Mouse (Mus musculus) MEL (cell line): ENCODE data around the gene Awat1. TPM values are rescaled to one million over a fixed set of nuclear protein-coding genes. Genes with fewer than 3 reads are reported as not detected.
A peak's percentile ranks its signal among the peaks of the same experiment; 100 is the strongest.

ENCODE experiments used
- DNase-seq: peaks from one replicate; pipeline ENCODE4 v3.0.0; 2011; ENCODE audit warnings: low read depth, low spot score
- H3K27ac ChIP-seq: 2 replicates; pipeline ENCODE4 v1.5.1; 2012; ENCODE audit warnings: low read depth, mild to moderate bottlenecking, control low read depth, low read length, moderate library complexity; ENCODE audit not compliant: control insufficient read depth
- H3K27me3 ChIP-seq, 2 experiments: fragments of 150-350 bp in 1 of 2; sonication (generic) in 1 of 2; 2 replicates each; pipeline ENCODE4 v1.6.1; 2012; ENCODE audit warnings: low read length in 2 of 2, mild to moderate bottlenecking in 2 of 2, improper control_type of control experiment in 1 of 2, moderate library complexity in 1 of 2; ENCODE audit not compliant: insufficient read depth in 2 of 2, control insufficient read depth in 1 of 2
- H3K36me3 ChIP-seq, 2 experiments: 2 replicates each; pipeline ENCODE4 v1.6.1; 2012 to 2014; ENCODE audit warnings: low read length in 2 of 2, improper control_type of control experiment in 1 of 2, inconsistent platforms in 1 of 2, mild to moderate bottlenecking in 1 of 2; ENCODE audit not compliant: insufficient read depth in 2 of 2, control insufficient read depth in 1 of 2
- H3K4me1 ChIP-seq, 2 experiments: fragments of 150-350 bp in 1 of 2; sonication (generic) in 1 of 2; 2 replicates each; pipeline ENCODE4 v1.6.1; 2012; ENCODE audit warnings: low read length in 2 of 2, improper control_type of control experiment in 1 of 2, mild to moderate bottlenecking in 1 of 2; ENCODE audit not compliant: insufficient read depth in 2 of 2, control insufficient read depth in 1 of 2
- H3K4me3 ChIP-seq, 2 experiments: fragments of 150-350 bp in 1 of 2; sonication (generic) in 1 of 2; 2 replicates each; pipeline ENCODE4 v1.5.1; 2012; ENCODE audit warnings: low read depth in 2 of 2, low read length in 2 of 2, mild to moderate bottlenecking in 2 of 2, moderate library complexity in 2 of 2, control low read depth in 1 of 2, improper control_type of control experiment in 1 of 2; ENCODE audit not compliant: control insufficient read depth in 1 of 2, insufficient read depth in 1 of 2
- H3K79me2 ChIP-seq: 2 replicates; pipeline ENCODE4 v1.6.1; 2012; ENCODE audit warnings: mild to moderate bottlenecking, low read length, moderate library complexity; ENCODE audit not compliant: control insufficient read depth, poor library complexity, insufficient read depth
- H3K9ac ChIP-seq: 2 replicates; pipeline ENCODE4 v1.6.1; 2012; ENCODE audit warnings: low read depth, mild to moderate bottlenecking, control low read depth, low read length, moderate library complexity; ENCODE audit not compliant: control insufficient read depth, poor library complexity, severe bottlenecking
- H3K9me3 ChIP-seq: fragments of 150-350 bp; sonication (generic); replicated peaks from 2 replicates; pipeline ENCODE4 v1.6.1; 2012; ENCODE audit warnings: mild to moderate bottlenecking, low read length, improper control_type of control experiment, moderate library complexity; ENCODE audit not compliant: insufficient read depth
- BHLHE40 ChIP-seq: IDR thresholded peaks from 2 replicates; pipeline ENCODE4 v1.6.1; 2012; ENCODE audit warnings: low read depth, mild to moderate bottlenecking, inconsistent platforms, low read length, improper control_type of control experiment, borderline replicate concordance
- CHD1 ChIP-seq: IDR thresholded peaks from 2 replicates; pipeline ENCODE4 v1.6.1; 2012; ENCODE audit warnings: low read depth, mild to moderate bottlenecking, inconsistent platforms, low read length, improper control_type of control experiment
- CHD2 ChIP-seq: IDR thresholded peaks from 2 replicates; pipeline ENCODE4 v1.6.1; 2011; ENCODE audit warnings: low read length, improper control_type of control experiment
- CTCF ChIP-seq, 3 experiments: IDR thresholded peaks in 2 of 3; conservative IDR thresholded peaks in 1 of 3; 2 replicates each; pipeline ENCODE4 v1.5.1; 2011 to 2012; ENCODE audit warnings: low read length in 3 of 3, low read depth in 2 of 3, mild to moderate bottlenecking in 2 of 3, improper control_type of control experiment in 1 of 3, inconsistent platforms in 1 of 3, mixed read lengths in 1 of 3, moderate library complexity in 1 of 3; ENCODE audit not compliant: control insufficient read depth in 1 of 3, insufficient read depth in 1 of 3, poor library complexity in 1 of 3, severe bottlenecking in 1 of 3
- E2F4 ChIP-seq: IDR thresholded peaks from 2 replicates; pipeline ENCODE4 v1.6.1; 2011; ENCODE audit warnings: low read depth, low read length, improper control_type of control experiment, borderline replicate concordance
- ELF1 ChIP-seq: IDR thresholded peaks from 2 replicates; pipeline ENCODE4 v1.6.1; 2014; ENCODE audit warnings: low read depth, mild to moderate bottlenecking, inconsistent platforms, low read length, improper control_type of control experiment, moderate library complexity
- ETS1 ChIP-seq: IDR thresholded peaks from 2 replicates; pipeline ENCODE4 v1.6.1; 2012; ENCODE audit warnings: low read depth, mild to moderate bottlenecking, inconsistent platforms, low read length, improper control_type of control experiment, moderate library complexity
- JUND ChIP-seq: IDR thresholded peaks from 2 replicates; pipeline ENCODE4 v1.6.1; 2011; ENCODE audit warnings: low read depth, mild to moderate bottlenecking, improper control_type of control experiment, low read length
- MAZ ChIP-seq: IDR thresholded peaks from 2 replicates; pipeline ENCODE4 v1.6.1; 2012; ENCODE audit warnings: low read depth, mild to moderate bottlenecking, inconsistent platforms, low read length, improper control_type of control experiment
- MYB ChIP-seq: IDR thresholded peaks from 2 replicates; pipeline ENCODE4 v1.6.1; 2011; ENCODE audit warnings: mild to moderate bottlenecking, low read depth, low read length, improper control_type of control experiment
- MYC ChIP-seq: IDR thresholded peaks from 2 replicates; pipeline ENCODE4 v1.6.1; 2011; ENCODE audit warnings: low read depth, mild to moderate bottlenecking, low read length, improper control_type of control experiment, moderate library complexity
- NRF1 ChIP-seq: IDR thresholded peaks from 2 replicates; pipeline ENCODE4 v1.6.1; 2014; ENCODE audit warnings: low read depth, mild to moderate bottlenecking, inconsistent platforms, low read length, improper control_type of control experiment, moderate library complexity; ENCODE audit not compliant: poor library complexity, insufficient read depth, severe bottlenecking
- POLR2A ChIP-seq, 2 experiments: IDR thresholded peaks; 2 replicates each; pipeline ENCODE4 v1.6.1; 2011 to 2012; ENCODE audit warnings: low read length in 2 of 2, mild to moderate bottlenecking in 2 of 2, control low read depth in 1 of 2, improper control_type of control experiment in 1 of 2, low read depth in 1 of 2, moderate library complexity in 1 of 2; ENCODE audit not compliant: control insufficient read depth in 1 of 2, insufficient read depth in 1 of 2, poor library complexity in 1 of 2
- POLR2AphosphoS2 ChIP-seq: IDR thresholded peaks from 2 replicates; pipeline ENCODE4 v1.6.1; 2011; ENCODE audit warnings: low read length, improper control_type of control experiment
- POLR2AphosphoS5 ChIP-seq: IDR thresholded peaks from 2 replicates; pipeline ENCODE4 v1.6.1; 2012; ENCODE audit warnings: low read depth, borderline replicate concordance, mild to moderate bottlenecking, inconsistent platforms, low read length, moderate library complexity, mixed read lengths
- RCOR1 ChIP-seq: IDR thresholded peaks from 2 replicates; pipeline ENCODE4 v1.6.1; 2012; ENCODE audit warnings: low read depth, mild to moderate bottlenecking, inconsistent platforms, low read length, improper control_type of control experiment
- TAL1 ChIP-seq: IDR thresholded peaks from 2 replicates; pipeline ENCODE4 v1.6.1; 2012; ENCODE audit warnings: mild to moderate bottlenecking, inconsistent platforms, low read length, moderate library complexity, mixed read lengths
- TBP ChIP-seq: IDR thresholded peaks from 2 replicates; pipeline ENCODE4 v1.8.0; 2011; ENCODE audit warnings: low read depth, low read length, improper control_type of control experiment
- TCF12 ChIP-seq: IDR thresholded peaks from 2 replicates; pipeline ENCODE4 v1.6.1; 2014; ENCODE audit warnings: low read depth, mild to moderate bottlenecking, inconsistent platforms, low read length, improper control_type of control experiment, moderate library complexity
- ZKSCAN1 ChIP-seq: IDR thresholded peaks from 2 replicates; pipeline ENCODE4 v1.6.1; 2012; ENCODE audit warnings: low read depth, mild to moderate bottlenecking, inconsistent platforms, low read length, improper control_type of control experiment, moderate library complexity
- ZMIZ1 ChIP-seq: IDR thresholded peaks from 2 replicates; pipeline ENCODE4 v1.6.1; 2012; ENCODE audit warnings: low read depth, mild to moderate bottlenecking, inconsistent platforms, low read length, improper control_type of control experiment, moderate library complexity
- ZNF384 ChIP-seq: IDR thresholded peaks from 2 replicates; pipeline ENCODE4 v1.6.1; 2012; ENCODE audit warnings: low read depth, mild to moderate bottlenecking, inconsistent platforms, low read length, improper control_type of control experiment
- polyA plus RNA-seq, 2 experiments: library from polyadenylated mRNA; stranded (reverse) in 1 of 2; unstranded in 1 of 2; fragments of >175 nt in 1 of 2; fragments of >200 nt in 1 of 2; gene quantifications; 2 replicates each; pipeline versions ENCODE4 v1.2.1 to v1.2.4; 2012; ENCODE audit warnings: low replicate concordance in 2 of 2, low read depth in 1 of 2; ENCODE audit not compliant: insufficient read length in 2 of 2, insufficient read depth in 1 of 2, missing spikeins in 1 of 2
- total RNA-seq: library from RNA; depleted of rRNA; stranded (reverse); fragments of 300-350 nt; gene quantifications from 2 replicates; pipeline ENCODE4 v1.2.3, GENCODE M21; 2012

The Awat1 gene
- total and polyA plus RNA-seq, 3 experiments = not detected

DNA sequence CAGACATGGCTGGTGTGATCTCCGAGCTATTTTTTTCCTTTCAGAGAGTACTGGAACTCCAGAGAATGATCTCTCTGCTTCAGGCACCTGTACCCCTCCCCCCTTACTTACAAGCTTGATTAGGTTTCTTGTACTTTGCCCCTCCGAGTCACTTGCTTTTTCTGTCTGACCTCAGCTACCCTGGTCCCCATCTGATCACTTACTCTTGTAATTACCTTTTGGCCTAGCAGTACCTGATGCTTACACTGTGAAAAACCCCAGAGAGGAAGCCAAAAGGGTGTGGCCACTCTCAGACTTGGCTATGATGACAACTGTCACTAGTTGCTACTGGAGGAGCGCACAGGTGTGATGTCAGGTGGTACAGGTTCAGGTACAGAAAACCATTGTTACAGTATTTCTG is 46.4 kb downstream of the Awat1 start:
- Histone ChIP-seq H3K9ac (no peak overlapping the region), H3K27me3 (no peaks in the 10 kb centered on the region), H3K9me3 (no peaks in the 10 kb centered on the region), H3K4me1 (no peaks in the 10 kb centered on the region), H3K4me3 (no peak overlapping the region), H3K36me3 (no peaks in the 10 kb centered on the region; a peak in 1 of 4 replicates), H3K79me2 (no peaks in the 10 kb centered on the region), H3K27ac (no peak overlapping the region)
- no peak for TF ChIP-seq TCF12
- no peak for TF ChIP-seq NRF1
- no peak for TF ChIP-seq TBP
- no peak for TF ChIP-seq ZNF384
- TF ChIP-seq ZMIZ1 = no peak
- no peak for TF ChIP-seq ZKSCAN1
- TF ChIP-seq JUND = no peak
- TF ChIP-seq CHD1 = no peak
- TF ChIP-seq TAL1 = no peak
- TF ChIP-seq ELF1 = no peak
- TF ChIP-seq E2F4 = no peak
- DNase-seq = no peak

DNA sequence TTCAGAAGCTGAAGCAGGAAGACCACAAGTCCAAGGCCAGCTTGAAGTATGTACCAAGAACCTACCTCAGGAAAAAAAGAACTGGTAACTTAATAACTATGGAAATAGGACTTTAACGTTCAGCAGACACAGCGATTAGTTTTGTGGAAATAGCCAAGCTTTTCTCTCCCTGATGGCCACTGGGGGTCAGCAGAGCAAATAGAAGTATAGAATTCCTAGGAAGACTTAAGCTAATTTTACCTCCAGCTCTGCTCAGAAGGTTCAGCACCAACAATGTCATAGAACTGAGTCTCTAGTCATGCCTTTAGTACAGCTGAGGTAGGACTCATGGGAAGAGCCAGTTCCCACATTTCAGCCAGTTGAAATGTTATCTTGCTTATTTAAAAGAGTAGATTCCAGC is 49.3 kb downstream of the Awat1 start:
- TF ChIP-seq ZKSCAN1 (no peak), CTCF (IDR thresholded peaks at IDR 0.05 in 2 of 3, conservative IDR thresholded peaks at IDR 0.05 in 1 of 3; ENCODE audit: control insufficient read depth in 1 of 3, insufficient read depth in 1 of 3, low read depth in 2 of 3, low read length in 3 of 3, poor library complexity in 1 of 3, severe bottlenecking in 1 of 3) (peak in 1 of 3 experiments; percentile 9; a peak in 1 of 6 replicates)
- TF ChIP-seq, all 39 proteins: peak for 1

DNA sequence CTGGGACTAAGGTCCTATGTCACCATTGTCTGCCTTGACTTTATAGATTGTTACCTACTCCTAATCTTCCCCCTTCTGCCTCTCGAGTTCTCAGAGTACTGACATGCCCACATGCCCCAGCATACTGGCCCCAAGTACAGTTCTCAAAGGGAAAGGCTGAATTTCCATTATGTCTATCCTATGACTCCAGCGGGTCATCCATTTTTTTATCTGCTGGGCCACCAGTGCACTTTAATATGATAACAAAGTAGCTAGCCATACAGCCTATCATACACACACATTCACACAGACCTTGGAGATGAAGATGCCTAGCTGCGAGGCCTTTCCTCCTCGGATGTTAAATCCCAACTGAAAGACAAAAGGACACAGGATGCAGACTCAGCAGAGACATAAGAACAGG is 52.2 kb downstream of the Awat1 start:
- Histone ChIP-seq H3K27ac (no peak overlapping the region), H3K79me2 (peaks cover 30% of the 10 kb centered on the region), H3K27me3 (no peaks in the 10 kb centered on the region), H3K9ac (no peak overlapping the region), H3K9me3 (no peaks in the 10 kb centered on the region), H3K4me1 (peaks cover 3 to 5% of the 10 kb centered on the region in 2 experiments), H3K4me3 (no peak overlapping the region), H3K36me3 (peaks cover 0 to 13% of the 10 kb centered on the region in 2 experiments)
- no peak for DNase-seq
- TF ChIP-seq POLR2A (IDR thresholded peaks at IDR 0.05; ENCODE audit: control insufficient read depth in 1 of 2, insufficient read depth in 1 of 2, low read depth in 1 of 2, low read length in 2 of 2, poor library complexity in 1 of 2) = no peak
- no peak for TF ChIP-seq POLR2AphosphoS5
- TF ChIP-seq RCOR1 = no peak
- TF ChIP-seq MYB = no peak
- TF ChIP-seq BHLHE40 = no peak
- TF ChIP-seq POLR2AphosphoS2 = no peak
- no peak for TF ChIP-seq ETS1
- TF ChIP-seq TBP = no peak
- no peak for TF ChIP-seq NRF1
- TF ChIP-seq MYC = no peak
- no peak for TF ChIP-seq MAZ
- no peak for TF ChIP-seq CHD2
- TF ChIP-seq, all 39 proteins: peak for 0

More for the DNA sequence above, 49.3 kb downstream of the Awat1 start:
- no peak overlapping the region for H3K4me3 ChIP-seq
- H3K9me3 ChIP-seq = no peaks in the 10 kb centered on the region
- H3K9ac ChIP-seq = no peak overlapping the region
- peaks cover 13% of the 10 kb centered on the region for H3K79me2 ChIP-seq
- peaks cover 0 to 5% of the 10 kb centered on the region in 2 experiments; a peak in 3 of 4 replicates for H3K36me3 ChIP-seq
- no peak overlapping the region for H3K27ac ChIP-seq
- H3K4me1 ChIP-seq = peaks cover 0 to 3% of the 10 kb centered on the region in 2 experiments; a peak in 1 of 4 replicates
- no peak for DNase-seq
- H3K27me3 ChIP-seq = no peaks in the 10 kb centered on the region
